Comparison of ENCODE assay signal across 17 mouse cellular contexts in genomic region chr1:89650557-89650956, GRCm38 (mm10).
"Had no signal": no experiment of that assay in that cellular context is flagged by ENCODE, and none has a peak within 500 bp of the region (broad histone marks: within the 10 kb centered on the region; RNA-seq: fewer than 3 reads in every experiment).

No protein-coding gene starts in this region.

- H3K36me3 ChIP-seq: liver, embryonic 12.5 days; lung, embryonic 15.5 days; midbrain, embryonic 15.5 days; neural tube, embryonic 12.5 days; stomach, embryonic 15.5 days had no signal

- H3K4me2 ChIP-seq: liver, embryonic 12.5 days; lung, embryonic 15.5 days; midbrain, embryonic 11.5 days; midbrain, embryonic 13.5 days; midbrain, embryonic 15.5 days; neural tube, embryonic 12.5 days; stomach, embryonic 15.5 days had no signal

- H3K4me1 ChIP-seq: midbrain, embryonic 15.5 days; stomach, embryonic 15.5 days had no signal

- H3K9ac ChIP-seq: liver, embryonic 12.5 days; liver, embryonic 14.5 days; lung, embryonic 15.5 days; midbrain, embryonic 13.5 days; midbrain, embryonic 15.5 days; neural tube, embryonic 12.5 days; stomach, embryonic 15.5 days had no signal

- H3K27ac ChIP-seq: liver, embryonic 12.5 days; liver, embryonic 14.5 days; lung, embryonic 15.5 days; macrophage; midbrain, embryonic 13.5 days; midbrain, embryonic 15.5 days; neural tube, embryonic 12.5 days; stomach, embryonic 15.5 days; stomach, postnatal 0 days had no signal

- H3K9me3 ChIP-seq: liver, embryonic 12.5 days; lung, embryonic 15.5 days; megakaryocyte, embryonic 14.5 days; midbrain, embryonic 13.5 days; midbrain, embryonic 15.5 days; neural tube, embryonic 12.5 days; stomach, embryonic 15.5 days had no signal

- H3K27me3 ChIP-seq: liver, embryonic 12.5 days; lung, embryonic 15.5 days; midbrain, embryonic 15.5 days; neural tube, embryonic 12.5 days; stomach, embryonic 15.5 days had no signal

- DNase-seq: liver; lung, adult 2 months; thymus, adult 2 months; thymus, postnatal 25 days; thymus, postnatal 4 days had no signal

- ATAC-seq: liver, embryonic 12.5 days; lung, postnatal 0 days; midbrain, embryonic 13.5 days; midbrain, embryonic 15.5 days had no signal

- H3K4me3 ChIP-seq: liver, embryonic 12.5 days; lung, embryonic 15.5 days; megakaryocyte, embryonic 14.5 days; midbrain, embryonic 13.5 days; midbrain, embryonic 15.5 days; neural tube, embryonic 12.5 days; stomach, embryonic 15.5 days had no signal
